Mouse (Mus musculus): ENCODE results near the gene Chpf.

DNA sequence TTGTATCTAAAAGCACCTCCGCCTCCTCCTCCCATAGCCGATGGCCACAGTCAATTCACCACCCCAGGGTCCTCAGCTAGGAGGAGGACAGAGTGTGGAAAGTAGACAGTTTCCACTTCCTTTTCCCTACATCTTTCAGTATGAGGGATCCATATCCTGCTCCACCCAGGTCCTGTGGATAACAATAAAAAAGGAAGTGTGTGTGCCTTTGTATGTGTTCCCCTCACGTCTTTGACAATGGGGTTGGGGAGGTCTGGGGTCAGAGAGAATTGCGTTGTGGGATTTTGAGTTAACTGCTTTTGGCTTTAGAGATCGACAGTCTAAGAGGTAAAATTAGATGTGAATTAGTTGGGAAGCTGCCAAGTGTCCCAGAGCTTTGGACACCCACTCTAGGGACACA is 31.0 kb upstream of the Chpf start:
- TF ChIP-seq CTCF (conservative IDR thresholded peaks at IDR 0.05; ENCODE audit: insufficient read depth, insufficient read length, low read depth, low read length) (no peak), POLR2A (IDR thresholded peaks at IDR 0.05; ENCODE audit: low read depth, low read length) (no peak)

Measured in kidney, adult 2 months (tissue).